Mouse (Mus musculus) forebrain, embryonic 15.5 days (tissue): ENCODE data around the gene Khdc1b. TPM values are rescaled to one million over a fixed set of nuclear protein-coding genes. Genes with fewer than 3 reads are reported as not detected.
"Not testable (repeated sequence)": the region's sequence is repeated elsewhere in the genome, so short reads cannot be mapped to it uniquely, and the experiment has no call there.

Experiments
- ATAC-seq: fragments of 200-750 bp; cut with Nextera tagmentation; replicated peaks from 2 replicates; pipeline ENCODE4 v1.8.0; 2017; ENCODE audit warnings: mild to moderate bottlenecking, moderate TSS enrichment, moderate library complexity
- H3K27ac ChIP-seq: fragments of 300-500 bp; sonication (generic); replicated peaks from 2 replicates; pipeline ENCODE4 v1.5.1; 2015; ENCODE audit warnings: mild to moderate bottlenecking, inconsistent platforms
- H3K27me3 ChIP-seq: fragments of 300-500 bp; sonication (generic); 2 replicates; pipeline ENCODE4 v1.6.1; 2015; ENCODE audit warnings: inconsistent platforms
- H3K36me3 ChIP-seq: fragments of 300-500 bp; sonication (generic); 2 replicates; pipeline ENCODE4 v1.6.1; 2015; ENCODE audit warnings: mild to moderate bottlenecking, inconsistent platforms
- H3K4me1 ChIP-seq: fragments of 300-500 bp; sonication (generic); 2 replicates; pipeline ENCODE4 v1.6.1; 2015; ENCODE audit warnings: inconsistent platforms
- H3K4me2 ChIP-seq: fragments of 300-500 bp; sonication (generic); replicated peaks from 2 replicates; pipeline ENCODE4 v1.6.1; 2015; ENCODE audit warnings: mild to moderate bottlenecking, inconsistent platforms
- H3K4me3 ChIP-seq: fragments of 300-500 bp; sonication (generic); 2 replicates; pipeline ENCODE4 v1.5.1; 2015; ENCODE audit warnings: mild to moderate bottlenecking, inconsistent platforms
- H3K9ac ChIP-seq: fragments of 300-500 bp; sonication (generic); replicated peaks from 2 replicates; pipeline ENCODE4 v1.6.1; 2015; ENCODE audit warnings: mild to moderate bottlenecking, inconsistent platforms
- H3K9me3 ChIP-seq: fragments of 300-500 bp; sonication (generic); 2 replicates; pipeline ENCODE4 v1.6.1; 2016; ENCODE audit warnings: inconsistent platforms
- WGBS: fragments of 180-500 bp; shearing (Covaris S2); methylation state at CpG from one replicate; pipeline ENCODE4 v1.1.7; 2015; ENCODE audit warnings: mixed read lengths; 5-methylcytosine and 5-hydroxymethylcytosine counted together
- polyA plus RNA-seq: library from polyadenylated mRNA; unstranded; fragments of >200 nt; fragmentation: Nextera tagmentation; extraction: Ambion mirVana; gene quantifications from 2 replicates; pipeline ENCODE4 v1.2.1, GENCODE M21; 2015

Khdc1b gene
- 0.14 TPM in 1 of 2 replicates, not detected in the other for polyA plus RNA-seq

GRCm38 (mm10) chr1:21383256-21383655 is at the start of gene Khdc1b:
Gene Khdc1b (plus strand): TSS chr1:21383556.
- no peaks in the 10 kb centered on the region for H3K4me1 ChIP-seq
- H3K27me3 ChIP-seq, result no peaks in the 10 kb centered on the region
- no peaks in the 10 kb centered on the region for H3K36me3 ChIP-seq
- H3K4me2 ChIP-seq, result no peak within 1 kb of the TSS
- H3K9me3 ChIP-seq, result no peaks in the 10 kb centered on the region
- no peak within 1 kb of the TSS for H3K9ac ChIP-seq
- WGBS, result 74% methylated on average over 1 of the region's 1 CpGs
- no peak for ATAC-seq
- no peak within 1 kb of the TSS for H3K27ac ChIP-seq
- no peak within 1 kb of the TSS for H3K4me3 ChIP-seq

- H3K27me3 ChIP-seq, result no peaks in the 10 kb centered on the region
- H3K4me3 ChIP-seq, result no peak overlapping the region
- no peak for ATAC-seq
- H3K9ac ChIP-seq, result no peak overlapping the region
- H3K4me1 ChIP-seq, result no peaks in the 10 kb centered on the region
- H3K4me2 ChIP-seq, result no peak overlapping the region
- H3K9me3 ChIP-seq, result no peaks in the 10 kb centered on the region
- H3K27ac ChIP-seq, result no peak overlapping the region
- no peaks in the 10 kb centered on the region for H3K36me3 ChIP-seq
These were observed 47.5 kb upstream of the Khdc1b start for GRCm38 (mm10) chr1:21335836-21336235.

- H3K9ac ChIP-seq, result no peak overlapping the region
These were observed 42.6 kb upstream of the Khdc1b start for GRCm38 (mm10) chr1:21340745-21341144.

GRCm38 (mm10) chr1:21344253-21344652 is 39.1 kb upstream of the Khdc1b start:
- Histone ChIP-seq H3K4me3 (no peak overlapping the region), H3K27me3 (no peaks in the 10 kb centered on the region), H3K9ac (no peak overlapping the region), H3K9me3 (no peaks in the 10 kb centered on the region), H3K27ac (no peak overlapping the region), H3K36me3 (no peaks in the 10 kb centered on the region), H3K4me2 (no peak overlapping the region), H3K4me1 (no peaks in the 10 kb centered on the region)
- peak; percentile 61; the same call in 1 of the 2 replicates for ATAC-seq
- WGBS, result 60% methylated on average over 4 of the region's 4 CpGs

More at GRCm38 (mm10) chr1:21340745-21341144, 42.6 kb upstream of the Khdc1b start:
- Histone ChIP-seq H3K27me3 (no peaks in the 10 kb centered on the region), H3K4me2 (no peak overlapping the region), H3K9me3 (no peaks in the 10 kb centered on the region), H3K4me1 (no peaks in the 10 kb centered on the region), H3K36me3 (no peaks in the 10 kb centered on the region), H3K27ac (no peak overlapping the region), H3K4me3 (no peak overlapping the region)
- no peak for ATAC-seq
- 89% methylated on average over 1 of the region's 1 CpGs for WGBS

- H3K4me1 ChIP-seq, H3K27me3 ChIP-seq, H3K9ac ChIP-seq, H3K4me2 ChIP-seq, H3K9me3 ChIP-seq, H3K36me3 ChIP-seq, ATAC-seq, H3K4me3 ChIP-seq, H3K27ac ChIP-seq: not testable (repeated sequence)
- WGBS, result 91% methylated on average over 7 of the region's 7 CpGs
These were observed 38.6 kb upstream of the Khdc1b start for GRCm38 (mm10) chr1:21344752-21345151.

GRCm38 (mm10) chr1:21349341-21349740 is 34.0 kb upstream of the Khdc1b start, which contains the start of gene Khdc1a:
Gene Khdc1a (plus strand): TSS chr1:21349641.
- Histone ChIP-seq H3K27me3 (no peaks in the 10 kb centered on the region), H3K9ac (no peak within 1 kb of the TSS), H3K4me1 (no peaks in the 10 kb centered on the region), H3K4me3 (no peak within 1 kb of the TSS), H3K4me2 (no peak within 1 kb of the TSS), H3K27ac (no peak within 1 kb of the TSS), H3K9me3 (no peaks in the 10 kb centered on the region), H3K36me3 (no peaks in the 10 kb centered on the region)
- no peak for ATAC-seq
- 81% methylated on average over 2 of the region's 2 CpGs for WGBS

GRCm38 (mm10) chr1:21368031-21368430 is 15.3 kb upstream of the Khdc1b start, which contains the start of gene Khdc1c:
Gene Khdc1c (plus strand): TSS chr1:21368331.
- not testable (repeated sequence) for H3K4me2 ChIP-seq, H3K27me3 ChIP-seq, H3K27ac ChIP-seq, H3K9ac ChIP-seq, H3K4me3 ChIP-seq, H3K4me1 ChIP-seq, ATAC-seq, H3K9me3 ChIP-seq, H3K36me3 ChIP-seq
- WGBS, result 76% methylated on average over 1 of the region's 1 CpGs

GRCm38 (mm10) chr1:21391138-21391671 is 7.8 kb downstream of the Khdc1b start:
- H3K9me3 ChIP-seq, result no peaks in the 10 kb centered on the region
- no peaks in the 10 kb centered on the region for H3K4me1 ChIP-seq
- no peaks in the 10 kb centered on the region for H3K36me3 ChIP-seq
- H3K27me3 ChIP-seq, result no peaks in the 10 kb centered on the region
- no peak overlapping the region for H3K9ac ChIP-seq
- ATAC-seq, result no peak
- no peak overlapping the region for H3K4me2 ChIP-seq
- WGBS, result 90% methylated on average over 6 of the region's 6 CpGs
- H3K27ac ChIP-seq, result no peak overlapping the region
- H3K4me3 ChIP-seq, result no peak overlapping the region

GRCm38 (mm10) chr1:21402804-21403203 is 19.4 kb downstream of the Khdc1b start:
- Histone ChIP-seq H3K4me1 (no peaks in the 10 kb centered on the region), H3K27me3 (no peaks in the 10 kb centered on the region), H3K36me3 (no peaks in the 10 kb centered on the region), H3K9me3 (no peaks in the 10 kb centered on the region), H3K9ac (no peak overlapping the region), H3K4me3 (no peak overlapping the region), H3K27ac (no peak overlapping the region), H3K4me2 (no peak overlapping the region)
- ATAC-seq, result no peak
- 53% methylated on average over 8 of the region's 8 CpGs for WGBS

- Histone ChIP-seq H3K9me3 (no peaks in the 10 kb centered on the region), H3K36me3 (no peaks in the 10 kb centered on the region), H3K9ac (no peak overlapping the region), H3K27ac (no peak overlapping the region), H3K4me2 (no peak overlapping the region), H3K4me1 (peaks cover 13% of the 10 kb centered on the region), H3K4me3 (no peak overlapping the region), H3K27me3 (no peaks in the 10 kb centered on the region)
- 15% methylated on average over 2 of the region's 2 CpGs for WGBS
- no peak for ATAC-seq
These were observed 23.9 kb downstream of the Khdc1b start for GRCm38 (mm10) chr1:21407266-21407665.

- Histone ChIP-seq H3K4me1 (peaks cover 15% of the 10 kb centered on the region), H3K4me3 (no peak overlapping the region), H3K4me2 (no peak overlapping the region), H3K27me3 (no peaks in the 10 kb centered on the region), H3K9me3 (no peaks in the 10 kb centered on the region), H3K36me3 (no peaks in the 10 kb centered on the region), H3K9ac (no peak overlapping the region), H3K27ac (peak overlapping the region; percentile 66)
- peak; percentile 95 for ATAC-seq
- WGBS, result 34% methylated on average over 18 of the region's 18 CpGs
These were observed 28.2 kb downstream of the Khdc1b start for GRCm38 (mm10) chr1:21411331-21412196.

GRCm38 (mm10) chr1:21412197-21412555 is 28.8 kb downstream of the Khdc1b start:
- H3K4me1 ChIP-seq, result peaks cover 15% of the 10 kb centered on the region
- H3K27ac ChIP-seq, result peak overlapping the region; percentile 66
- ATAC-seq, result no peak
- no peaks in the 10 kb centered on the region for H3K36me3 ChIP-seq
- no peaks in the 10 kb centered on the region for H3K27me3 ChIP-seq
- no peak overlapping the region for H3K4me2 ChIP-seq
- no peaks in the 10 kb centered on the region for H3K9me3 ChIP-seq
- H3K4me3 ChIP-seq, result no peak overlapping the region
- no peak overlapping the region for H3K9ac ChIP-seq
- WGBS, result 79% methylated on average over 2 of the region's 2 CpGs
